Mouse (Mus musculus): ENCODE measurements around the gene Rad50. TPM values are rescaled to one million over a fixed set of nuclear protein-coding genes. Genes with fewer than 3 reads are reported as not detected.
A peak's percentile ranks its signal among the peaks of the same experiment; 100 is the strongest.

Rad50 gene
- polyA plus RNA-seq, 1 experiment from 2014 or later: 12.4 TPM

DNA sequence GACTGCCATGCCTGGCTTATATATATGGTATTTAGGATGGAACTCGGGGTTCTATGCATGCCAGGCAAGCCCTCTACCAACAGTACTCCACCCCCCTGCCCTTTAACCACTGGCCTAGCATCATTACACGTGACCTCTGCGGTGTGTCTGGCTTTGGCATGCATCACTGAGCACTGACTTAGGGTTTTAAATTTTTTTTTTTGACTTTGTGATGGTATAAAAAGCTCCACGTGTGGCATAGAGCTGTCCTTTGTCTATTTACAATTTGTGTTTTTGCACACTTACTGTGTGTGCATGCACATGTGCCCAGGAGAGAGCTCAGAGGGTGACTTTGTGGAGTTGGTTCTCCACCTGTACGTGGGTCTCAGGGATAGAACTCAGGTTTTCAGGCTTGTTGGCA is 63.1 kb downstream of the Rad50 start:
- H3K9me3 ChIP-seq (replicated peaks; ENCODE audit: control insufficient read depth, low read length): no peaks in the 10 kb centered on the region
- no peak for ATAC-seq (ENCODE audit: low read depth)
- no peaks in the 10 kb centered on the region for H3K4me1 ChIP-seq (ENCODE audit: control insufficient read depth, low read depth, low read length)
- no peak overlapping the region for H3K4me2 ChIP-seq (ENCODE audit: low read depth, low read length)
- no peak overlapping the region for H3K9ac ChIP-seq (ENCODE audit: low read depth, low read length)
- H3K27me3 ChIP-seq (ENCODE audit: control insufficient read depth, insufficient read depth, low read depth, low read length): no peaks in the 10 kb centered on the region
- 67% methylated on average over 5 of the region's 5 CpGs for WGBS (ENCODE audit: insufficient replicate concordance)
- H3K36me3 ChIP-seq (ENCODE audit: control insufficient read depth, insufficient read depth): no peaks in the 10 kb centered on the region
- H3K4me3 ChIP-seq (ENCODE audit: low read depth, low read length): no peak overlapping the region
- no peak overlapping the region for H3K27ac ChIP-seq (ENCODE audit: low read length)

GRCm38 (mm10) chr11:53642744-53643279 is 64.3 kb downstream of the Rad50 start:
- Histone ChIP-seq H3K4me1 (ENCODE audit: control insufficient read depth, low read depth, low read length) (no peaks in the 10 kb centered on the region), H3K4me3 (ENCODE audit: low read depth, low read length) (no peak overlapping the region), H3K9me3 (replicated peaks; ENCODE audit: control insufficient read depth, low read length) (no peaks in the 10 kb centered on the region), H3K9ac (ENCODE audit: low read depth, low read length) (no peak overlapping the region), H3K36me3 (ENCODE audit: control insufficient read depth, insufficient read depth) (no peaks in the 10 kb centered on the region), H3K27ac (ENCODE audit: low read length) (no peak overlapping the region), H3K27me3 (ENCODE audit: control insufficient read depth, insufficient read depth, low read depth, low read length) (peaks cover under 1% of the 10 kb centered on the region; the same call in 1 of the 2 replicates), H3K4me2 (ENCODE audit: low read depth, low read length) (no peak overlapping the region)
- WGBS (ENCODE audit: insufficient replicate concordance): 54% methylated on average over 12 of the region's 12 CpGs
- no peak for ATAC-seq (ENCODE audit: low read depth)

DNA sequence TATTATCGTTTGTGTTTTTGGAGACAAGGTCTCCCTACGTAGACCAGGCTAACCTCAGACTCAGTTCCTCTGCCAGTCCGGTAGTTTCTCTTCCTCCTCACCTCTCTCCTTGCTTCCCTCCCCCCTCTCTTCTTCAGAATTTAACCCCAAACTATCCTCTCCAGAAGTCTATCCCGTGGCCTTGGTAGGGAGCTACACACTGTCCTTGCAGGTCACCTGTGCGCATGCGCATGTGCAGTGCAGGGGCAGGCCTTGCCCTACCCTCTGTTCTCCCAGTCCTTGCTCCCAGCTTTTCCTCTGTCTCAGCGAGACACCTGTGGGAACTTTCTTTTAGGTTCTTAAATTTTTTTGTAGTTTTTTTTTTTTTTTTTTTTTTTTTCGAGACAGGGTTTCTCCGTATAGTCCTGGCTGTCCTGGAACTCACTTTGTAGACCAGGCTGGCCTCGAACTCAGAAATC is 69.3 kb downstream of the Rad50 start:
- Histone ChIP-seq H3K9ac (ENCODE audit: low read depth, low read length) (no peak overlapping the region), H3K27me3 (ENCODE audit: control insufficient read depth, insufficient read depth, low read depth, low read length) (peaks cover 19% of the 10 kb centered on the region)

DNA sequence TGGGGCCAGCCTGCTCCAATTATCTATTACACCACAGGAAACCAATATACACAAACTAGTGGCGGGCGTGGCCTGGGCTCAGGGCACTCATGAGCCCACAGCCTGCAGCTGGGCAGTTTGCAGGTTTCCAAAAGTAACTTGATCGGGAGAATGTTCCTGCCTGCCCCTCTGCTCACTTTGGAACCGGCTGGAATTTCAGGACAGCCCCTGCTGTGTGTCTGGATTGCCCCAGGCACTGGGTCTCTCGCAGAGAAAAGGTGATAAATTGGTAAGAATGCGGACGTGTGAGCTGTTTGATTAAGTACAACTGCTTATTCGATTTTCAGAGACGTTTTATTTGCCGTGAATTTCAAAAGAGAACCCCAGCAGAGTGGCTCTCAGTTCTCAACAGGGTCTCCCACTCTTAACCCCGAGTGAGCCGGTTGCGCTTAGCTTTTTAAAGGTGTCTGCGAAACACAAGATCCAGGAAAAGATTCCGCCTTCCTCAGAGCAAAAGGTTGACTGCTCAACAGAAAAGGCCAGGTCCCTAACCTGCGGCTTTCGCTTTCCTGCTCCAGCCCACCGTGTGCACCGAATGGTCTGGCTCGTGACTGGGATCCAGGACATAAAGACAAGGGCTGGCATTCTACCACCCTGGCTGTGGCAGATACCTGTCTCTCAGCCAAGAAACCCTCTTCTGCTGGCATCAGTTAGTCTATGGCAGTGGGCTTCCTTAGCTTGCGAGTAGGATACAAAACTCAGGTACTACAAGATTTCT is 69.9 kb downstream of the Rad50 start:
- Histone ChIP-seq H3K9ac (ENCODE audit: low read depth, low read length) (no peak overlapping the region), H3K9me3 (replicated peaks; ENCODE audit: control insufficient read depth, low read length) (no peaks in the 10 kb centered on the region), H3K36me3 (ENCODE audit: control insufficient read depth, insufficient read depth) (no peaks in the 10 kb centered on the region), H3K27ac (ENCODE audit: low read length) (no peak overlapping the region), H3K4me3 (ENCODE audit: low read depth, low read length) (no peak overlapping the region), H3K4me2 (ENCODE audit: low read depth, low read length) (no peak overlapping the region), H3K4me1 (ENCODE audit: control insufficient read depth, low read depth, low read length) (peaks cover 6% of the 10 kb centered on the region), H3K27me3 (ENCODE audit: control insufficient read depth, insufficient read depth, low read depth, low read length) (peaks cover 19% of the 10 kb centered on the region)
- WGBS (ENCODE audit: insufficient replicate concordance): 34% methylated on average over 21 of the region's 21 CpGs
- no peak for ATAC-seq (ENCODE audit: low read depth)

More for the DNA sequence above, 69.3 kb downstream of the Rad50 start:
- no peaks in the 10 kb centered on the region for H3K36me3 ChIP-seq (ENCODE audit: control insufficient read depth, insufficient read depth)
- no peak for ATAC-seq (ENCODE audit: low read depth)
- no peaks in the 10 kb centered on the region for H3K9me3 ChIP-seq (replicated peaks; ENCODE audit: control insufficient read depth, low read length)
- peaks cover 6% of the 10 kb centered on the region for H3K4me1 ChIP-seq (ENCODE audit: control insufficient read depth, low read depth, low read length)
- no peak overlapping the region for H3K4me2 ChIP-seq (ENCODE audit: low read depth, low read length)
- no peak overlapping the region for H3K27ac ChIP-seq (ENCODE audit: low read length)
- no peak overlapping the region for H3K4me3 ChIP-seq (ENCODE audit: low read depth, low read length)
- WGBS (ENCODE audit: insufficient replicate concordance): 58% methylated on average over 10 of the region's 10 CpGs

DNA sequence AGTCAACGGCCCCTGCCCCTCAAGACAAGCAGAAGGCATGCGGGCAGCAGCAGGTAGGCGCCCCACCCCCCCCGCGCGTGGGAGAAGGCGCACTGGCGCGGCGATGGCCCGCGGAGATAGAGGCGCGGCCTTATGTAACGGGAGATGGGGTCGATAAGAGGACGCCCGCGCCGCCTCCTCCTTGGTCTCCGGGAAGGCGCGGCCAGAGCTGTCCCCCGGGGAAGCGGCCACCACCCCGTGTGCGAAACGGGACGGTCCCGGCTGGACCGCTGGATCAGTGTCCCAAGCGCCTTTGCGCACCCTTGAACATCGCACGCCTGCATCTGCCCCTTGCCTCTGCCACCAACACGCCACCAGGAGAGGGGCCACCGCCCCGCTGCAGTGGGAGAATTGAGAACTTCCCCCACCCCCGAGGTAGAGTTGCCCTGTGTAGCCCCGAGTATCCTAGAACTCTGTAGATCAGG is 70.9 kb downstream of the Rad50 start:
- no peak overlapping the region for H3K9ac ChIP-seq (ENCODE audit: low read depth, low read length)

DNA sequence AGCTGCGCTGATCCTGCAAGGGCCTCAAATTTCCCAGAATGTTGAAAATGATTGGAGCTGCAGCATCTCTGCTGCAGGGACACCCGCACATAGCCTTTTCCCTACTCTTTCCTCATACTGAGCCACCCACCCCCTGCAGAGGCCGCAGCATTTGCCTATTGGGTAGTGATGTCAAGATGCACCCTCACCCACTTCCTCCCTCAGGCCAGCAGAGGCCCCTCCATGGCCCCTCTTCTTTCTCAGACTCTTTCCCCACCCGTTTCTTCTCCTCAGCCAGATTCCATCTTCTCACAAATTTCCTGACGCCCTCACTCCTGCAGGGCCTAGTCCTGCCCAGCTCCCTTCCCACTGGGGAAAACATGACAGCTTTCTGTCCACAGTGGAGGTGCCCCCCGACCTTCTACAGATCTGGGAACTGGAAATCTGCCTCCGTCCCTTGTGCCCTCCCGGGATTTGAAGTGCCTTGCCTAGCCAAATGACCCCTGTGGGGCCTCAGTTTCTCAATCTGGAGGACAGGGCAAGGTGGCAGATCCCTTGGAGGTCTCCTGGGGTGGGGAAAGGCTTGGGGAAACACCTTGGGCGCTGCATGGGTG is 71.4 kb downstream of the Rad50 start:
- Histone ChIP-seq H3K4me2 (ENCODE audit: low read depth, low read length) (peak overlapping the region; percentile 53), H3K9me3 (replicated peaks; ENCODE audit: control insufficient read depth, low read length) (no peaks in the 10 kb centered on the region), H3K27ac (ENCODE audit: low read length) (no peak overlapping the region), H3K9ac (ENCODE audit: low read depth, low read length) (no peak overlapping the region), H3K4me3 (ENCODE audit: low read depth, low read length) (peak overlapping the region; percentile 37), H3K4me1 (ENCODE audit: control insufficient read depth, low read depth, low read length) (peaks cover 6% of the 10 kb centered on the region), H3K27me3 (ENCODE audit: control insufficient read depth, insufficient read depth, low read depth, low read length) (peaks cover 19% of the 10 kb centered on the region), H3K36me3 (ENCODE audit: control insufficient read depth, insufficient read depth) (no peaks in the 10 kb centered on the region)
- 29% methylated on average over 9 of the region's 9 CpGs for WGBS (ENCODE audit: insufficient replicate concordance)
- ATAC-seq (ENCODE audit: low read depth): no peak

More for the DNA sequence above, 70.9 kb downstream of the Rad50 start:
- under 1% methylated on average over 40 of the region's 40 CpGs for WGBS (ENCODE audit: insufficient replicate concordance)
- H3K4me2 ChIP-seq (ENCODE audit: low read depth, low read length): peak overlapping the region; percentile 53
- peak overlapping the region; percentile 37 for H3K4me3 ChIP-seq (ENCODE audit: low read depth, low read length)
- peaks cover 6% of the 10 kb centered on the region for H3K4me1 ChIP-seq (ENCODE audit: control insufficient read depth, low read depth, low read length)
- H3K36me3 ChIP-seq (ENCODE audit: control insufficient read depth, insufficient read depth): no peaks in the 10 kb centered on the region
- no peak overlapping the region for H3K27ac ChIP-seq (ENCODE audit: low read length)
- peaks cover 19% of the 10 kb centered on the region for H3K27me3 ChIP-seq (ENCODE audit: control insufficient read depth, insufficient read depth, low read depth, low read length)
- no peaks in the 10 kb centered on the region for H3K9me3 ChIP-seq (replicated peaks; ENCODE audit: control insufficient read depth, low read length)
- no peak for ATAC-seq (ENCODE audit: low read depth)

DNA sequence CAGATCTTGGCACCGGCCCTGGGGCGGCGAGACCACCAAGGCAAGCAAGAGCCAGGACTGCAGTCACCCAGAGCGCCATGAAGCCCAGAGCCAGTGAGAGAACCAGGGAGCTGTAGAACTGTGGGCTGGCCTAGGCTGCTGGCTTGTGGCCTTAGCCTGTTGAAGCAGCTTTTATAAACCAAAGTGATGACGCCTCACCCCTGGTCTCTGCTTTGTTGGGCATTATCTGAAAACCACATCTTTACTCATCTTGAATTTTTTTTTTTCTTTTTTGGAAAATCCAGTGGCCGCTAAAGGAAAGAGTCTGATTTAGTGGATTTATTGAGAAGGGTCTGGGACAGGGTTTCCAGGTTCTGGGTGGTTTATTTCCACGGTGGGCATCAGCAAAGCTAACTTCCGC is 72.6 kb downstream of the Rad50 start, which contains the start of gene Il13:
Gene Il13 (minus strand): TSS at position 147 of the 400 bp plus-strand sequence.
- 68% methylated on average over 8 of the region's 8 CpGs for WGBS (ENCODE audit: insufficient replicate concordance)
- Histone ChIP-seq H3K4me2 (ENCODE audit: low read depth, low read length) (no peak within 1 kb of the TSS), H3K36me3 (ENCODE audit: control insufficient read depth, insufficient read depth) (no peaks in the 10 kb centered on the region), H3K9ac (ENCODE audit: low read depth, low read length) (no peak within 1 kb of the TSS), H3K27me3 (ENCODE audit: control insufficient read depth, insufficient read depth, low read depth, low read length) (peaks cover 19% of the 10 kb centered on the region), H3K4me1 (ENCODE audit: control insufficient read depth, low read depth, low read length) (peaks cover 6% of the 10 kb centered on the region), H3K27ac (ENCODE audit: low read length) (no peak within 1 kb of the TSS), H3K4me3 (ENCODE audit: low read depth, low read length) (no peak within 1 kb of the TSS), H3K9me3 (replicated peaks; ENCODE audit: control insufficient read depth, low read length) (no peaks in the 10 kb centered on the region)
- no peak for ATAC-seq (ENCODE audit: low read depth)

GRCm38 (mm10) chr11:53633644-53634043 is 73.5 kb downstream of the Rad50 start:
- Histone ChIP-seq H3K9me3 (replicated peaks; ENCODE audit: control insufficient read depth, low read length) (no peaks in the 10 kb centered on the region), H3K4me1 (ENCODE audit: control insufficient read depth, low read depth, low read length) (peaks cover 6% of the 10 kb centered on the region), H3K36me3 (ENCODE audit: control insufficient read depth, insufficient read depth) (no peaks in the 10 kb centered on the region), H3K4me2 (ENCODE audit: low read depth, low read length) (no peak overlapping the region), H3K27ac (ENCODE audit: low read length) (no peak overlapping the region), H3K9ac (ENCODE audit: low read depth, low read length) (no peak overlapping the region), H3K27me3 (ENCODE audit: control insufficient read depth, insufficient read depth, low read depth, low read length) (peaks cover 19% of the 10 kb centered on the region), H3K4me3 (ENCODE audit: low read depth, low read length) (no peak overlapping the region)
- ATAC-seq (ENCODE audit: low read depth): no peak
- 53% methylated on average over 7 of the region's 7 CpGs for WGBS (ENCODE audit: insufficient replicate concordance)
